Mouse (Mus musculus) CH12.LX (cell line): ENCODE measurements at regions not wholly inside any gene's neighbourhood (a gene's known extent, or its start where the extent isn't known, plus 50 kb on each side); places are given as distances from the start of the nearest gene placed in this dataset.
"Not testable (repeated sequence)": the region's sequence is repeated elsewhere in the genome, so short reads cannot be mapped to it uniquely, and the experiment has no call there.

Source experiments
- DNase-seq: peaks from one replicate; pipeline ENCODE4 v3.0.0-alpha.2; 2013; ENCODE audit errors: extremely low read depth
- H3K27ac ChIP-seq: 2 replicates; pipeline ENCODE4 v1.5.1; 2012; ENCODE audit warnings: low read depth, mild to moderate bottlenecking, control low read depth, moderate library complexity; ENCODE audit not compliant: insufficient read depth
- H3K27me3 ChIP-seq: replicated peaks from 2 replicates; pipeline ENCODE3; 2012; ENCODE audit warnings: inconsistent platforms
- H3K36me3 ChIP-seq, 2 experiments: replicated peaks in 1 of 2; 2 replicates each; pipeline versions ENCODE3 to v1.6.1; 2012; ENCODE audit warnings: inconsistent platforms in 1 of 2, low read length in 1 of 2, mild to moderate bottlenecking in 1 of 2, mixed read lengths in 1 of 2, moderate library complexity in 1 of 2; ENCODE audit not compliant: control insufficient read depth in 1 of 2, insufficient read depth in 1 of 2
- H3K4me1 ChIP-seq, 2 experiments: 2 replicates each; pipeline ENCODE4 v1.6.1; 2012; ENCODE audit warnings: inconsistent platforms in 1 of 2, moderate library complexity in 1 of 2; ENCODE audit not compliant: insufficient read depth in 2 of 2, control insufficient read depth in 1 of 2
- H3K4me2 ChIP-seq: 2 replicates; pipeline ENCODE4 v1.6.1; 2012; ENCODE audit warnings: low read depth, mild to moderate bottlenecking, control low read depth; ENCODE audit not compliant: poor library complexity, insufficient read depth, severe bottlenecking
- H3K4me3 ChIP-seq, 3 experiments: fragments of 150-350 bp in 1 of 3; sonication (generic) in 1 of 3; replicated peaks in 1 of 3; 2 replicates each; pipeline versions ENCODE3 to v1.5.1; 2011 to 2012; ENCODE audit warnings: low read depth in 2 of 3, low read length in 2 of 3, mild to moderate bottlenecking in 2 of 3, moderate library complexity in 2 of 3, control low read depth in 1 of 3, improper control_type of control experiment in 1 of 3, inconsistent platforms in 1 of 3, mixed read lengths in 1 of 3; ENCODE audit not compliant: poor library complexity in 1 of 3
- H3K79me2 ChIP-seq: replicated peaks from 2 replicates; pipeline ENCODE4 v1.6.1; 2012; ENCODE audit warnings: mild to moderate bottlenecking, moderate library complexity; ENCODE audit not compliant: control insufficient read depth, poor library complexity, insufficient read depth, severe bottlenecking; ENCODE audit errors: extremely low read depth
- H3K9ac ChIP-seq: 2 replicates; pipeline ENCODE4 v1.6.1; 2012; ENCODE audit warnings: low read depth, mild to moderate bottlenecking, control low read depth, moderate library complexity; ENCODE audit not compliant: insufficient read depth
- H3K9me3 ChIP-seq: replicated peaks from 2 replicates; pipeline ENCODE3; 2012; ENCODE audit warnings: low read length, inconsistent platforms, mixed read lengths
- BHLHE40 ChIP-seq: IDR thresholded peaks from 2 replicates; pipeline ENCODE4 v1.6.1; 2011; ENCODE audit warnings: mild to moderate bottlenecking, low read depth, low read length, improper control_type of control experiment
- CHD2 ChIP-seq: IDR thresholded peaks from 2 replicates; pipeline ENCODE4 v1.6.1; 2011; ENCODE audit warnings: low read length, improper control_type of control experiment
- E2F4 ChIP-seq: IDR thresholded peaks from 2 replicates; pipeline ENCODE4 v1.6.1; 2011; ENCODE audit warnings: low read depth, low read length, improper control_type of control experiment; ENCODE audit not compliant: insufficient replicate concordance
- HCFC1 ChIP-seq: IDR thresholded peaks from 2 replicates; pipeline ENCODE4 v1.6.1; 2012; ENCODE audit warnings: low read depth, mild to moderate bottlenecking, inconsistent platforms, low read length, improper control_type of control experiment
- MYC ChIP-seq: IDR thresholded peaks from 2 replicates; pipeline ENCODE4 v1.6.1; 2011; ENCODE audit warnings: low read depth, mild to moderate bottlenecking, improper control_type of control experiment, low read length
- RAD21 ChIP-seq: IDR thresholded peaks from 2 replicates; pipeline ENCODE4 v1.6.1; 2011; ENCODE audit warnings: low read depth, mild to moderate bottlenecking, low read length, improper control_type of control experiment, moderate library complexity
- SIN3A ChIP-seq: IDR thresholded peaks from 2 replicates; pipeline ENCODE4 v1.6.1; 2012; ENCODE audit warnings: low read length, improper control_type of control experiment, inconsistent platforms
- UBTF ChIP-seq: IDR thresholded peaks from 2 replicates; pipeline ENCODE4 v1.6.1; 2012; ENCODE audit warnings: low read depth, mild to moderate bottlenecking, inconsistent platforms, low read length, improper control_type of control experiment, moderate library complexity
- dilution Hi-C: fragments of 300-500 bp; cut with MboI; formaldehyde crosslinking; loops from 2 replicates; pipeline ENCODE4 v1.14.3; 2020; ENCODE audit warnings: low sequenced_read_pairs; ENCODE audit not compliant: extremely low pct_unique_long_range_greater_than_20kb, extremely low pct_ligation_motif_present
- in situ Hi-C: fragments of 300-500 bp; cut with MboI; formaldehyde crosslinking; loops from 3 replicates; pipeline ENCODE4 v1.14.3; 2019; ENCODE audit warnings: low sequenced_read_pairs, low pct_ligation_motif_present, low pct_unique_long_range_greater_than_20kb, mixed read lengths

DNA sequence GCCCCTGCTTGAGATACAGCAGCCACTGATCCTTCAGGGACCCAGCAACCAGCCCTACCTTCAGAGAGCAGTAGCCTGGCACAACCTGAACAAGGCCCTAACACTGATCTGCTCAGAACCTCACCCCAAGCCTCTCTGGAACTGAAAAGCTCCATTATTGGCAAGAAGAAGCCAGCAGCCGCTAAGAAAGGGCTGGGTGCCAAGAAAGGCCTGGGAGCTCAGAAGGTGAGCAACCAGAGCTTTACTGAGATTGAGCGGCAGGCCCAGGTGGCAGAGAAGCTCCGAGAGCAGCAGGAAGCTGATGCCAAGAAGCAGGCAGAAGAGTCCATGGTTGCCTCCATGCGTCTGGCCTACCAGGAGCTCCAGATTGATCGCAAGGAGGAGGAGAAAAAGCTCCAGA, 74.4 kb upstream of the Oxtr start:
- H3K36me3 ChIP-seq, H3K4me3 ChIP-seq, DNase-seq, H3K4me1 ChIP-seq, H3K9me3 ChIP-seq, dilution Hi-C loops, H3K79me2 ChIP-seq, H3K4me2 ChIP-seq, H3K27me3 ChIP-seq, H3K9ac ChIP-seq, in situ Hi-C loops, H3K27ac ChIP-seq: not testable (repeated sequence)

DNA sequence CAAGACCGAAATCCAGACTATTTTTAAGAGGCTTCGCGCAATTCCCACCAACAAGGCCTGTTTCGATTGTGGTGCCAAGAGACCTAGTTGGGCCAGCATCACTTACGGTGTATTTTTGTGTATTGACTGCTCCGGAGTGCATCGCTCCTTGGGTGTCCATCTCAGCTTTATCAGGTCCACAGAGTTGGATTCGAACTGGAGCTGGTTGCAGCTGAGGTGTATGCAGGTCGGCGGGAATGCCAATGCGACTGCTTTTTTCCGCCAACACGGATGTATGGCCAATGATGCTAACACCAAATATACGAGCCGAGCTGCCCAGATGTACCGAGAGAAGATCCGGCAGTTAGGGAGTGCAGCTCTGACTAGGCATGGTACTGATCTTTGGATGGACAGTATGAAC, 73.9 kb upstream of the Oxtr start:
- H3K79me2 ChIP-seq, dilution Hi-C loops, H3K9me3 ChIP-seq, DNase-seq, H3K27me3 ChIP-seq, in situ Hi-C loops, H3K27ac ChIP-seq, H3K36me3 ChIP-seq, H3K4me2 ChIP-seq, H3K4me3 ChIP-seq, H3K4me1 ChIP-seq, H3K9ac ChIP-seq: not testable (repeated sequence)

DNA sequence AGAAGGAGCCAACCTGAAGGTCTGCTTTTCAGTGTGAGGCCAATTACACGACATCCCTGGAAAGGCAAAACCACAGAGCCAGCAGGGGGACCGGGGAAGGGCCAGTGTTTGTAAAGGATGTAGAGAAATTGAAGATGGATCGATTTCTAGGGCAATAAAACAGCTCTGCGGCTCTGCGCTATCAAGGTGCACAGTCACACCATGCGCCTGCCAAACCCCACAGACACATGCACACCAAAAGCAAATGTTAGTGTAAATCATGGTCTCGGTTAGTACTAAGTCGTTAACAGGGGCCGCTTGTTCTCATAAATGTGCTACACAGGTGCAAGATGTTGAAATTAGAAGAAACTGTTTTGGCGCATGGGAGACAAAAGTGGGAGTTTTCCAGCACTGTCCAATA, 72.3 kb upstream of the Oxtr start:
- dilution Hi-C loops, result no loop called here

DNA sequence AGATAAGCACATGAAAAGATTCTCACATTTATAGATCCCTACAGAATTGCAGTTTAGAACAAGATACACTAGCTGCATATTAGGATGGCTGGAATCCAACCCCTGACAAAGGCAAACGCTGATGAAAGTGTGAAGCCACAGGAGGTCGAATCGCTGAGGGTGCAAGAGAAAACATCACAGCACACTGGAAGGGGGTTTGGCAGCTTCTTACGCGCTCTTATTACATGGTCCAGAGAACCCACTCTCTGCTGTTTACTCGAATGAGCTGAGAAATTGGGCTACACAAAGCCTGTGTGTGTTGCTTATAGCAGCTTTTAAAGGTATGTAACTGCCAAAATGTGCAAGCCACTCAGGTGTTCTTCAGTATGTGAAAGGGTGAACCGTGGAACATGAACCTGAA, 71.8 kb upstream of the Oxtr start:
- no peak for DNase-seq
- no peaks in the 10 kb centered on the region for H3K9me3 ChIP-seq
- dilution Hi-C loops, result no loop called here

More for the DNA sequence above, 72.3 kb upstream of the Oxtr start:
- in situ Hi-C loops, result no loop called here
- peaks cover 2% of the 10 kb centered on the region for H3K27me3 ChIP-seq
- H3K9ac ChIP-seq, result no peak overlapping the region
- DNase-seq, result no peak
- no peak overlapping the region for H3K27ac ChIP-seq
- no peaks in the 10 kb centered on the region for H3K79me2 ChIP-seq
- no peaks in the 10 kb centered on the region for H3K9me3 ChIP-seq
- no peaks in the 10 kb centered on the region for H3K36me3 ChIP-seq
- no peak overlapping the region for H3K4me3 ChIP-seq
- no peak overlapping the region for H3K4me2 ChIP-seq
- TF ChIP-seq UBTF (no peak), MYC (no peak), E2F4 (no peak), CHD2 (no peak), SIN3A (no peak), HCFC1 (no peak), BHLHE40 (no peak)
- H3K4me1 ChIP-seq, result no peaks in the 10 kb centered on the region

More for the DNA sequence above, 71.8 kb upstream of the Oxtr start:
- H3K36me3 ChIP-seq, result no peaks in the 10 kb centered on the region
- H3K4me3 ChIP-seq, result no peak overlapping the region
- H3K4me2 ChIP-seq, result no peak overlapping the region
- no peak overlapping the region for H3K27ac ChIP-seq
- H3K9ac ChIP-seq, result no peak overlapping the region
- no peaks in the 10 kb centered on the region for H3K4me1 ChIP-seq
- no peaks in the 10 kb centered on the region for H3K27me3 ChIP-seq
- in situ Hi-C loops, result no loop called here
- H3K79me2 ChIP-seq, result no peaks in the 10 kb centered on the region
- TF ChIP-seq RAD21, result no peak
